Mouse (Mus musculus): ENCODE measurements around the gene Chst15.

GRCm38 (mm10) chr7:132282161-132282560, 34.9 kb downstream of the Chst15 start:
- TF ChIP-seq CTCF (conservative IDR thresholded peaks at IDR 0.05; ENCODE audit: low read length) (no peak), POU5F1 (IDR thresholded peaks at IDR 0.05; ENCODE audit: borderline replicate concordance, low read length) (no peak), NANOG (IDR thresholded peaks at IDR 0.05; ENCODE audit: borderline replicate concordance, low read length) (no peak)

Measured in E14TG2a.4 (cell line).